Mouse (Mus musculus) heart, adult 2 months (tissue): ENCODE results near the gene Dlg1. TPM values are rescaled to one million over a fixed set of nuclear protein-coding genes. Genes with fewer than 3 reads are reported as not detected.

Source experiments
- DNase-seq, 2 experiments: peaks; one replicate each; pipeline ENCODE4 v3.0.0; 2021
- H3K27ac ChIP-seq: fragments of 200-600 bp; 2 replicates; pipeline ENCODE4 v1.8.1; 2022
- H3K27me3 ChIP-seq: fragments of 200-500 bp; 2 replicates; pipeline ENCODE4 v1.6.1; 2012; ENCODE audit warnings: mild to moderate bottlenecking, low read length, inconsistent platforms, mixed read lengths; ENCODE audit not compliant: control insufficient read depth, insufficient read depth
- H3K36me3 ChIP-seq: fragments of 200-500 bp; 2 replicates; pipeline ENCODE4 v1.6.1; 2012; ENCODE audit warnings: low read length, inconsistent platforms; ENCODE audit not compliant: control insufficient read depth, insufficient read depth
- H3K4me1 ChIP-seq: fragments of 200-500 bp; 2 replicates; pipeline ENCODE4 v1.6.1; 2011; ENCODE audit warnings: low read length; ENCODE audit not compliant: control insufficient read depth, insufficient read depth
- H3K4me3 ChIP-seq: fragments of 200-600 bp; 2 replicates; pipeline ENCODE4 v1.8.1; 2022
- H3K79me2 ChIP-seq: fragments of 200-500 bp; replicated peaks from 2 replicates; pipeline ENCODE4 v1.6.1; 2012; ENCODE audit warnings: mild to moderate bottlenecking, inconsistent platforms, low read length, moderate library complexity, mixed read lengths; ENCODE audit not compliant: control insufficient read depth, insufficient read depth
- H3K9ac ChIP-seq: fragments of 200-500 bp; 2 replicates; pipeline ENCODE4 v1.6.1; 2012; ENCODE audit warnings: low read depth, mild to moderate bottlenecking, control low read depth, inconsistent platforms, low read length, mixed read lengths
- CTCF ChIP-seq: fragments of 200-600 bp; IDR thresholded peaks from 2 replicates; pipeline ENCODE4 v1.8.1; 2022; ENCODE audit warnings: antibody characterized with exemption, mild to moderate bottlenecking, moderate library complexity
- EP300 ChIP-seq: fragments of 200-500 bp; IDR thresholded peaks from 2 replicates; pipeline ENCODE4 v1.6.1; 2011; ENCODE audit warnings: low read depth, low read length, control low read depth; ENCODE audit not compliant: insufficient read depth
- POLR2A ChIP-seq: fragments of 200-500 bp; IDR thresholded peaks from 2 replicates; pipeline ENCODE4 v1.6.1; 2011; ENCODE audit warnings: mild to moderate bottlenecking, low read depth, low read length, control low read depth; ENCODE audit not compliant: insufficient read depth
- WGBS: fragments of 180-500 bp; shearing (Covaris S2); methylation state at CpG from one replicate; pipeline ENCODE4 v1.1.7; 2018; 5-methylcytosine and 5-hydroxymethylcytosine counted together
- intact Hi-C: fragments of 180-260 bp; cut with DNase I; formaldehyde crosslinking; loops from one replicate; pipeline ENCODE4 v1.15.1; 2025
- polyA plus RNA-seq: library from polyadenylated mRNA; depleted of rRNA; stranded (reverse); fragments of >200 nt; gene quantifications from 2 replicates; pipeline ENCODE4 v1.2.3, GENCODE M21; 2012
- total RNA-seq, 2 experiments: library from RNA; stranded (reverse); gene quantifications; 2 replicates each; pipeline ENCODE4 v1.2.3; 2021

The Dlg1 gene
- total and polyA plus RNA-seq, 3 experiments: 14.9 to 61.9 (median 56.2) TPM

DNA sequence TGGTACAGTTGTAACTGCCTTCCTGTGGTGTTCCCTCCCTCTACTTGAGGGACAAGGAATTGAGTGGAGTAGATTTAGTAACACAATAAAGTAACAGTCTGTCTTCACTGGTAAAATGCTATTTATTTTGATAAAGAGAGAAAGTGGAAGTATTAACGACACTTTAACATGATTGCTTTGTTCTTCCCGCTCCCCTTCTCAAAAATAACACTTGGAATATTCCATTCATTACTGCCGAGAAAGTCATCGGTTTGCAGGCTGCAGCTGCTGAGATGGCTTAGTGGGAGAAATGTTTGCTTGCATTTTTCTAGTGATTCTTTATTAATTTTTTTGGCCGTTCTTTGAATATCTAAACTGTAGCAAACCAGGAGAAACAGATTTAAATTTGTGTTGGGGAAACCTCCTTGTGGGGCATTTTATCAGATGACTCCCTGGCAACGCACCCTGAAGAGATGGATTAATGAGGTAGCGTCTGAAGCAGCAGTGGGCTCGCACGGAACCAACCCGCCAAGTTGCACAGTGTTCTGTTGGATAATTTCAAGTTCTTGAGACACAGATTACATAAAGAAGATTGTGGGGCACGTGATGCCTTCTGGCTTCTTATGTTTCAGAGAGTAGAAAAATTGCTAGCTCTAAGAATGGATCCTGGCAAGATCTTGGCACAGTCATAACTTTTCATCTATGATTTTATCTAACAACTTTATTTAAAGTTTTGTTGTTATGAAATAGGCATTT, 32.2 kb downstream of the Dlg1 start:
- H3K4me3 ChIP-seq: no peak overlapping the region
- intact Hi-C loops: no loop called here
- peaks cover 4% of the 10 kb centered on the region for H3K4me1 ChIP-seq
- TF ChIP-seq CTCF: no peak
- TF ChIP-seq EP300: no peak
- no peak for TF ChIP-seq POLR2A
- 56% methylated on average over 11 of the region's 11 CpGs for WGBS
- H3K79me2 ChIP-seq: peaks cover 3% of the 10 kb centered on the region
- no peak overlapping the region for H3K27ac ChIP-seq
- no peak for DNase-seq
- H3K36me3 ChIP-seq: peaks cover 5% of the 10 kb centered on the region; the same call in 1 of the 2 replicates
- no peaks in the 10 kb centered on the region for H3K27me3 ChIP-seq
- H3K9ac ChIP-seq: no peak overlapping the region

- H3K36me3 ChIP-seq: peaks cover 5% of the 10 kb centered on the region; the same call in 1 of the 2 replicates
- 40% methylated on average over 6 of the region's 6 CpGs for WGBS
- H3K27ac ChIP-seq: no peak overlapping the region
- H3K4me1 ChIP-seq: peaks cover 4% of the 10 kb centered on the region
- no peak for DNase-seq
- no peak overlapping the region for H3K9ac ChIP-seq
- no peak for TF ChIP-seq POLR2A
- TF ChIP-seq EP300: no peak
- no peak for TF ChIP-seq CTCF
- intact Hi-C loops: no loop called here
- peaks cover 5% of the 10 kb centered on the region for H3K79me2 ChIP-seq
- H3K4me3 ChIP-seq: no peak overlapping the region
- H3K27me3 ChIP-seq: no peaks in the 10 kb centered on the region
Measured at GRCm38 (mm10) chr16:31696367-31696766, 33.1 kb downstream of the Dlg1 start.

DNA sequence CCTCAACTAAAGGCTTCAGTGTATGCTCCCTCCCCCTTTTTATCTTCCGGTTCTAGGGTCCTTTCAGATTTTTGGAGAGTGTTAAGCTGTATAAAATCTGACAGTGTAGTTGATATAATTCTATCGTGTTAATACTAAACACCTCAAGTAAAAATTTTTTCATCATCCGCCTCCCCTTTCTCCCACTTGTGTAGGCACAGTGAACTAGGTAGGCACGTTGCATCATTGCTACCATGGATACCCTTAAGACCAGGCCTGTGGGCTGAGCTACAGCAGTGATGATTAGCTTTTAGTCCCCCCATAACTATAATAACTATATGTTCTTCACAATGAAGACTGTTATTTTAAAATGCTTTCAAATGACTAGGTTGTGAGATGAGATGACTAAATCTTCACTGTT, 34.1 kb downstream of the Dlg1 start:
- intact Hi-C loops: no loop called here
- Histone ChIP-seq H3K36me3 (peaks cover 5% of the 10 kb centered on the region; the same call in 1 of the 2 replicates), H3K9ac (no peak overlapping the region), H3K27ac (no peak overlapping the region), H3K27me3 (no peaks in the 10 kb centered on the region), H3K4me3 (no peak overlapping the region), H3K79me2 (peaks cover 7% of the 10 kb centered on the region), H3K4me1 (peaks cover 4% of the 10 kb centered on the region)
- no peak for DNase-seq
- TF ChIP-seq EP300: no peak
- TF ChIP-seq POLR2A: no peak
- no peak for TF ChIP-seq CTCF
- 84% methylated on average over 4 of the region's 4 CpGs for WGBS

- WGBS: 7% methylated on average over 2 of the region's 2 CpGs
- Histone ChIP-seq H3K4me3 (no peak overlapping the region), H3K27me3 (no peaks in the 10 kb centered on the region), H3K4me1 (peaks cover 2% of the 10 kb centered on the region), H3K27ac (no peak overlapping the region), H3K79me2 (peaks cover 4% of the 10 kb centered on the region), H3K36me3 (no peaks in the 10 kb centered on the region), H3K9ac (no peak overlapping the region)
- TF ChIP-seq EP300 (no peak), CTCF (peak; percentile 84), POLR2A (no peak)
- DNase-seq: no peak
- intact Hi-C loops: loop anchor here (1.0 kb wide), 1 partner anchor 248 kb away; no protein-coding TSS in a partner anchor
Measured at GRCm38 (mm10) chr16:31705213-31705612, 42.0 kb downstream of the Dlg1 start.

DNA sequence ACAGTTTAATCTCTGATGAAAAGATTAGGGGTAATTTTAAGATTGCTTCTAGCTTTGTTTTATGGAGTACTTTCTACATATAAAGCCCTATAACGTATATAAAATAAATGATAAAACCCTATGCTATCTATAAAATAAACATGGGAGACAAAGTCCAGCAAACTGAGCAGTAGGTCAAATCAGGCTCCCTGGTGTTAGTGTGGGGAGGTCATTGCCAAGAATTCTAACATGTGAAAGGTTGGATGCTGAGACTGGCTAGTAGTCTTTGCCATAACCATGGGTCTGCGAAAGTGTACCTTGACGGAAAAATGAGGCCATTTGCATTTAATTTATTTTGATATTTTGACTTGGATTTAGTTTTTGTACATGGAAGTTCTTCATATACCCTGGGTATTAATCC, 42.7 kb downstream of the Dlg1 start:
- H3K4me1 ChIP-seq: peaks cover 2% of the 10 kb centered on the region
- DNase-seq: no peak
- 90% methylated on average over 3 of the region's 3 CpGs for WGBS
- no peaks in the 10 kb centered on the region for H3K36me3 ChIP-seq
- no peaks in the 10 kb centered on the region for H3K27me3 ChIP-seq
- no peak overlapping the region for H3K27ac ChIP-seq
- intact Hi-C loops: loop anchor here (1.0 kb wide), 1 partner anchor 249 kb away; no protein-coding TSS in a partner anchor
- H3K79me2 ChIP-seq: peaks cover 3% of the 10 kb centered on the region
- TF ChIP-seq CTCF (no peak), EP300 (no peak), POLR2A (no peak)
- H3K9ac ChIP-seq: no peak overlapping the region
- H3K4me3 ChIP-seq: no peak overlapping the region

DNA sequence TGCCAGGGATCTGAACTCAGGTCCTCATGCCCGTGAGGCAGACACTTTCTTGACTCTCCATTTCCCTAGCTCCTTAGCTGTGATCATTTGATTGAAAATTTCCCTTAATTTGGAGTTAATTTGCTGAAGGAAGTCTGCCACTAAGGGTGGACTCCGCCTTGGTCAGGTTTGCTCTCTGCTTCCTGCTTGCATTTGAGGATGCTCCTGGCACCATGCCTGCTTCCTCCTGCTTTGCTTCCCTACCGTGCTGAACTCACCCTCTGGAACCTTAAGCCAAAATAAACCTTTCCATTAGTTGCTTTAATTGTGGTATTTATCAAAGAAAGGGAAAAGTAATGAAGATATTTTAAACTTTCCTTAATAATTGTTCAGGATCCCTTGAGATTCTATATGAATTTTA, 44.1 kb downstream of the Dlg1 start:
- H3K36me3 ChIP-seq: no peaks in the 10 kb centered on the region
- no peak overlapping the region for H3K9ac ChIP-seq
- H3K27ac ChIP-seq: no peak overlapping the region
- intact Hi-C loops: no loop called here
- TF ChIP-seq CTCF: no peak
- no peak for TF ChIP-seq POLR2A
- no peak for TF ChIP-seq EP300
- 53% methylated on average over 3 of the region's 3 CpGs for WGBS
- no peak overlapping the region for H3K4me3 ChIP-seq
- no peak for DNase-seq
- H3K79me2 ChIP-seq: peaks cover 1% of the 10 kb centered on the region; the same call in 1 of the 2 replicates
- H3K4me1 ChIP-seq: peaks cover 2% of the 10 kb centered on the region
- H3K27me3 ChIP-seq: no peaks in the 10 kb centered on the region
